Mouse (Mus musculus): ENCODE measurements at regions not wholly inside any gene's neighbourhood (a gene's known extent, or its start where the extent isn't known, plus 50 kb on each side); places are given as distances from the start of the nearest gene placed in this dataset.

DNA sequence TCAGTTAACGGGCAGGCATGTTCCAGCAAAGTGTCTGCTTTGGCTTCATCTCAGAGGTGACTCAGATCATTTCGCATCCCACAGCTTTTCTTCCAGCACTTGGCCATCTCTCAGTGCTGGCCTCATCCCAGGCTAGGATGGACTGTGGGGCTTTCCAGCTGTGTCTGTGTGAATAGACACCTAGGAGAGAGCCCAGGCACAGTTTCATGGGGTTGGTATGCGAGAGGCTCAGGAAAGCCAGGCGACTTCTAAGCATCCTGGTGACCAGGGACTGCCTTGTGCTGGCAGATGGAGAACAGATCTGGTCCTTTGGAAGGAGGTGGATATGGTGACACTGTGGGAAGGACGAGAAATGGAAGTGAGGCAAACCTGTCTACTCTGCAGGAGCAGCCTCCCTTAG lies 182.9 kb downstream of the Cd83 start:
- TF ChIP-seq CTCF (IDR thresholded peaks at IDR 0.05; ENCODE audit: low read depth) (no peak), EP300 (optimal IDR thresholded peaks at IDR 0.05) (no peak)

Measured in stomach, postnatal 0 days (tissue).